Mouse (Mus musculus): ENCODE results near the gene Sowahd.

Gene Sowahd

DNA sequence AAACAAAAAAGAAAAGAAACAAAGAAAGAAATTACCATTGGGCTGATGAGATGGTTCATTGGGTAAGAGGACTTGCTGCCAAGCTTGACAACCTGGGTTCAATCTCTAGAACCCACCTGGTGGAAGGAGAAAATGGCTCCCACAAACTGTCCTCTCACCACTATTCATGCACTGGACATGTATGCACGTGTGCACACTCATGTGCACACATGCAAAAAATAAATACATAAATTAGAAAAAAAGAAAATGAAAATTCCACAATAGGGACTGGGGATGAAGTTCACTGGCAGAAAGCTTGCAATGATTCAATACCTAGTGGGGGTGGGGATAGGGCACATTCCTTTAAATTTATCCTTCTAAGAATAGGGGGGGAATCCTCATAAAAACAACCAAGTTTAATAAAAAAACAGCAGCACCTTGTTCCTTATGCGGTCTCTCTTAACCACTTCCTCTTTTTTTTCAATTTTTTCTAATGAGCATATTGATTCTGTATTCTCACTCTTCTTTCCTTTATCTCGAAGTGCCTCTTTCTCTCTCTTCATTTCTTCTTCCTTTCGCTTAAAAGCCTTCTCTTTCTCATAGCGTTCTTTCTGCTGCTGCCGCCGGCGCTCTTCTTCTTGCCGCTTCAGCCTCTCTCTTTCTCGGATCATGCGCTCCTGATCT lies 46.6 kb downstream of the Sowahd start:
- no peak for DNase-seq

DNA sequence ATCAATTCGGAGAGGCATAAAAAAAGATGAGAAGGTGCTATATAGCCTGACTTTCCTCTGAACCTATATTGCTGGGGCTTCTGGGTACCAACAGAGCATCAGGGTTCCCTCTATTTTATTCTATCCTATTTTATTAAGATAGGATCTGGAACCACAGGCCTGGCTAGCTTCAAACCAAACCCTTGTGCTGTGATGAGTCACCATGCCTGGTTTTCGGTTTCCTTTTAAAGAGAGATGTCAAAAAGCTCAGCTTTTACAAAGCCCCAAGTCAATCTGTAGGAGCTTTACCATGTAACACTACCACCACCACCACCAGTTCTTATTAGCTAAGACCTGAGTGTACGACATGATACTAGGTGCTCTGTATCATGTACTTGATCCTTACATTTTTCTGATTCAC lies 50.0 kb downstream of the Sowahd start:
- no peak for DNase-seq

All from embryo, embryonic 11 days (tissue).